Mouse (Mus musculus): ENCODE data around the gene Mogat2.

DNA sequence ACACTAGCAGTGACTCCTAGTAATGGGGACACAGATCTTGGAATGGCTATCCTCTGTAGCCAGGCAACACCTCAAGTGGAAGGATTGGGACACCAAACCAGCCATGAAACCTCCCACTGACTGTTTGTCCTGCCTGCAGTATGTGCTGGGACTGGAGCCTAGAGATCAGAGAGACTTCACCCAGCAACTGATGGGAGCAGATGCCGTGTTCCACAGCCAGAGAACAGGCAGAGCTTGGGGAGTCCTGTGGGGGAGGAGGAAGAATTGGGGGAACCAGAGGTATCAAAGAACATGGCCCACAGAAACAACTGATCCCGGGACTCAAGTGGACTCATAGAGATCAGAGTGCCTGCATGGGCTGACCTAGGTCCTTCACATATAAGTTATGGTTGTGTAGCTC, 24.7 kb downstream of the Mogat2 start:
- TF ChIP-seq CTCF (IDR thresholded peaks at IDR 0.05; ENCODE audit: low read depth, low read length): no peak
- no peak for TF ChIP-seq POLR2AphosphoS5 (IDR thresholded peaks at IDR 0.05; ENCODE audit: insufficient replicate concordance, low read depth, low read length)
- TF ChIP-seq GATA2 (IDR thresholded peaks at IDR 0.05; ENCODE audit: borderline replicate concordance, low read depth, low read length): no peak
- TF ChIP-seq TAL1 (conservative IDR thresholded peaks at IDR 0.05; ENCODE audit: low read depth, low read length): no peak
- no peak for TF ChIP-seq GATA1 (IDR thresholded peaks at IDR 0.05; ENCODE audit: borderline replicate concordance, low read length)

Measured in G1E (cell line).